Mouse (Mus musculus): Measurements from ENCODE around the gene Tatdn2. TPM values are rescaled to one million over a fixed set of nuclear protein-coding genes. Genes with fewer than 3 reads are reported as not detected.
"Not testable (repeated sequence)": the region's sequence is repeated elsewhere in the genome, so short reads cannot be mapped to it uniquely, and the experiment has no call there.

The Tatdn2 gene
- total and polyA plus RNA-seq, 2 experiments from 2014 or later, result 1.6 to 52.2 TPM

DNA sequence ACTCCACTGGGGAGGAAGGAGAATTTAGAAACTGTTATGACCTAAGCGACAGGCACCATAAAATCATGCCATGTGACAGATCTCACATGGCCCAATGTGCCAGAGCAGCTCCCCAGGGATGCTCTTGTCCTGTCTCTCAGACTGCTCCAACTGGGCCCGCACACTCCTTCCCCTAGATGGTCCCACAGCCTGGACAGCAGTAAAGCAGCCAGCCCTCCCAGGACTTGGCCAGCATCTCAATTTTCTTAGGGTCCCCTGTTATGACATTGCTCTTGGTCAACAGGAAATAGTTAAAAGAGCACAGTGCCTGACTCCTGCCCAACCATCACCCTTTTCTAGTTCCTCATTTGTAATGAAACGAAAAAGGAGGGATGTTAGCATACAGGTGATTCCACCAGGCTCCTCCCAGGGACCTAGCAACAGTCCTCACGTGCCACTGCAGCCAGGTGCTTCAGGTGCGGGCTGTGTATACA lies 4.2 kb upstream of the Tatdn2 start:
- H3K27ac ChIP-seq, result no peak overlapping the region
- ATAC-seq (no peak), DNase-seq (ENCODE audit: low spot score) (no peak)
- no peak overlapping the region for H3K9ac ChIP-seq (replicated peaks; ENCODE audit: low read length)
- H3K9me3 ChIP-seq (ENCODE audit: low read length), result no peaks in the 10 kb centered on the region
- TF ChIP-seq CTCF (IDR thresholded peaks at IDR 0.05; ENCODE audit: low read depth), result no peak
- no peaks in the 10 kb centered on the region for H3K27me3 ChIP-seq (ENCODE audit: insufficient read depth, low read length)
- no peak overlapping the region for H3K4me2 ChIP-seq (ENCODE audit: low read depth, low read length)
- H3K36me3 ChIP-seq (ENCODE audit: insufficient read depth, low read length), result no peaks in the 10 kb centered on the region
- 77% methylated on average over 5 of the region's 5 CpGs for WGBS
- no peaks in the 10 kb centered on the region for H3K4me1 ChIP-seq (ENCODE audit: insufficient read depth, low read length)
- H3K4me3 ChIP-seq (ENCODE audit: low read length), result no peak overlapping the region

DNA sequence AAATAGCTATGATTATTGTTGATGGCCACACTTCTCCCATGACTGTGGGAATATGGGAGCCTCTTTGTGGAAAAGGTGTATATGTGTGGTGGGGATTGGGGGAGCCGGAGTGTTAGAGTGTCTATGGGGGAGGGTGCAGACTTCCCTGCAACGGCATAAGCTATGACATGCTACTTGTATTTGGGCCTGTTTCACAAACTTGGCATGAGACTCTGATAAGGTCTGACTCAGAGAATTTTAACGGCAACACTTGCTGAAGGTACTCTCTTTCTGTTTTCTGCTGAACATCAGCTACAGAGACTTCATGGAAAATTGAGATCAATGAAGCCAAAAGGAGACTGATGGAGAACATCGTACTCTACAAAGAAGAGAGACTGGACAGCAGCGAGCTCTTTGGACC lies 3.5 kb upstream of the Tatdn2 start:
- Histone ChIP-seq H3K27me3 (ENCODE audit: insufficient read depth, low read length) (no peaks in the 10 kb centered on the region), H3K36me3 (ENCODE audit: insufficient read depth, low read length) (no peaks in the 10 kb centered on the region), H3K27ac (no peak overlapping the region), H3K9ac (replicated peaks; ENCODE audit: low read length) (no peak overlapping the region), H3K4me1 (ENCODE audit: insufficient read depth, low read length) (peaks cover 6% of the 10 kb centered on the region), H3K4me3 (ENCODE audit: low read length) (no peak overlapping the region), H3K9me3 (ENCODE audit: low read length) (no peaks in the 10 kb centered on the region), H3K4me2 (ENCODE audit: low read depth, low read length) (no peak overlapping the region)
- TF ChIP-seq CTCF (IDR thresholded peaks at IDR 0.05; ENCODE audit: low read depth), result no peak
- 92% methylated on average over 5 of the region's 5 CpGs for WGBS
- DNase-seq (ENCODE audit: low spot score) (no peak), ATAC-seq (no peak)

DNA sequence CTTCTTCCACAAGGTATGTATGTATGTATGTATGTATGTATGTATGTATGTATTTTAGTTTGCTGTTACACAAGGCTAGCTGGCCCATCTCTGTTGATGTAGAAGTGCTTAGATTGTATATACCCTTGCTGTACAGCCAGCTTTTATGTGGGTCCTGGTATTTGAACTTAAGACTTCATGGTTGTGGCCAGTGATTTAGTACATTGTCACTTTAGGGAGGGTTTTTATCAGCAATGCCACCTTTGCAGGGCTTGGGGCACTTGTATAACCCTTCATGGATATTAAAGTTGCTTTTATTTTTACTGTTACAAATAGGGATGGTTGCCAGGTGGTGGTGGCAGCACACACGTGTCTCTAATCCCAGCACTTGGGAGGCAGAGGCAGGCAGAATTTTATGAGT lies 1.6 kb upstream of the Tatdn2 start:
- no peak for DNase-seq (ENCODE audit: low spot score)
- Histone ChIP-seq H3K9me3 (ENCODE audit: low read length) (no peaks in the 10 kb centered on the region), H3K9ac (replicated peaks; ENCODE audit: low read length) (no peak overlapping the region), H3K4me2 (ENCODE audit: low read depth, low read length) (no peak overlapping the region), H3K27ac (no peak overlapping the region), H3K4me1 (ENCODE audit: insufficient read depth, low read length) (peaks cover 15% of the 10 kb centered on the region), H3K27me3 (ENCODE audit: insufficient read depth, low read length) (no peaks in the 10 kb centered on the region), H3K36me3 (ENCODE audit: insufficient read depth, low read length) (0 out of 2 replicates have a peak, but pooled peaks cover 6% of the 10 kb centered on the region), H3K4me3 (ENCODE audit: low read length) (no peak overlapping the region)
- no peak for ATAC-seq
- TF ChIP-seq CTCF (IDR thresholded peaks at IDR 0.05; ENCODE audit: low read depth), result no peak
- 73% methylated on average over 1 of the region's 1 CpGs for WGBS

DNA sequence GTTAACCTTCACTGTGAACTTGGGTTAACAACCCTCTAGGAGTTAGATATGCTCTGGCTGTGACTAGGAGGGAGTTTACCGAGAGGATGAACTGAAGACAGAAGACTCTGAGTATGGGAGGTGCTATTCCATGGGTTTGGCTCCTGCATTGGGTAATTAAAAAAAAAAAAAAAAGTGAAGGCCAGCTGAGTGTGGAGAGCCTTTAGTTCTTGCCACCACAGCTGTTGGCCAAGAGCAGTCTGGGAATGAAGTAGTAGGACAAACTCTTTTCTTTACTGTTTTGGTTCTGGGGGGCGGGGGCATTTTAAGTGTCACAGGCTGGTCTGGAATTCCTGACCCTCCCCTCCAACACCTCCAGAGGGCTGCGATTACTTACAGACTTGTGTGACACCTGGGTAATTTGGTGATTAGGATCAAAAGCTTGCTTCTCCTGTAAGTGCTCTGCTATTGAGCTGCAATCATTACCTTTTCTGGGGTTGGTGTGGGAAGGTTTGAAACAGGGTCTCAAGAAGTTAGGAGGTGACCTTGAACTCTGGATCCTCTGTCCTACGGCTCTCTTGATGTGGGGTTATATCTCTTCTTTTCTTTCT lies 989 bp upstream of the Tatdn2 start:
- Histone ChIP-seq H3K4me1 (ENCODE audit: insufficient read depth, low read length) (peaks cover 15% of the 10 kb centered on the region), H3K9me3 (ENCODE audit: low read length) (no peaks in the 10 kb centered on the region), H3K4me2 (ENCODE audit: low read depth, low read length) (peak overlapping the region; percentile 99), H3K27ac (peak overlapping the region; percentile 89; the same call in 1 of the 2 replicates), H3K36me3 (ENCODE audit: insufficient read depth, low read length) (peaks cover 11% of the 10 kb centered on the region; the same call in 1 of the 2 replicates), H3K9ac (replicated peaks; ENCODE audit: low read length) (peak overlapping the region; percentile 18; the same call in 1 of the 2 replicates), H3K4me3 (ENCODE audit: low read length) (peak overlapping the region; percentile 85), H3K27me3 (ENCODE audit: insufficient read depth, low read length) (no peaks in the 10 kb centered on the region)
- ATAC-seq (no peak), DNase-seq (ENCODE audit: low spot score) (no peak)
- 89% methylated on average over 4 of the region's 4 CpGs for WGBS
- TF ChIP-seq CTCF (IDR thresholded peaks at IDR 0.05; ENCODE audit: low read depth), result no peak

DNA sequence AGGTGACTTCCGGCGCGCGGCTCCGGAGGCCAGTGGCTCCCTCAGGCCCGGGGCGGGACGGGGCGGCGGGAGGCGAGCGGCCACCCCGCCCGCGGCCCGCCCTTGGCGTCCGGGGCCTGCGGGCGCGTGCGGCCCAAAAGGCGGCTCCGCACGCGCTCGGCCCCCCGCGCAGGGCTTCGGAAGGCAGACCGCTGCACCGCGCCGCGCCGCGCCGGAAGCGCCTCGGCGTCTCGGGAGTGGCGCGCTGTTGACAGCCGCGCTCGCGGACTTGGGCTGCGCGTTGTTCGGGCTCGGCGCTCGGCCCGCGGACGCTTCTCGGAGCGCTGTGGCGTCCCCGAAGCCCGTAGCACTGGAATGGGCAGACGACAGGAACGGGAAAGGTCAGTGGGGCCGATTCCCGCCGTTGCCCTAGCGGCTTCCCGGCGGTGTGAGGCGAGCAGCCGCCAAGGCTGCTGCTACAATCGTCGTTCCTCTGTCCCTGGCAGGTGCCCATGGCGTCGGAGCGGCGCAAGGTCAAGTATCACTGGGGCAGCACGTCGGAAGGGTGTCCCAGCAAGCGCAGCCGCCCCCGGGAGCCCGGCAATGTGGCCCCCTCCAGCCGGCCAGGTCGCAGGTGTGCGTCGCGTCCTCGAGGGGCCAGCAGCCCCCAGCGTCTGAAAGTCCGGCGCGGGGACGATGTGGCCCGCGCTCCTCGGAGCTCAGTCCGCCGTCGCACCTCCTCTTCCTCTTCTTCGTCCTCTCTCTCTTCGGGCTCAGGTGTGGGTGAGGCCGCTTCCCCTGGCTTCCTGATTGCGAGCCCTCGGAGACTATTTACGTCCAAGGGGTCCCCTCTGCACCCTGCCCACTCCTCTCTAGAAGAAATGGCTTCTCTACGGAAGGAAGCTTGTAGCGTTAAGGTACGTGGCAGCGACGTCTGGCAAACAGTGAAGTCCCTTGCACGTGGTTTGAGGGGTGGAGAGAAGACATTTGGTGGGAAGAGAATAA lies 664 bp downstream of the Tatdn2 start:
- H3K9me3 ChIP-seq (ENCODE audit: low read length), result no peaks in the 10 kb centered on the region
- peak overlapping the region; percentile 85 for H3K4me3 ChIP-seq (ENCODE audit: low read length)
- WGBS, result 1% methylated on average over 86 of the region's 113 CpGs
- H3K4me1 ChIP-seq (ENCODE audit: insufficient read depth, low read length), result peaks cover 15% of the 10 kb centered on the region
- peaks cover 27% of the 10 kb centered on the region; the same call in 1 of the 2 replicates for H3K36me3 ChIP-seq (ENCODE audit: insufficient read depth, low read length)
- H3K27me3 ChIP-seq (ENCODE audit: insufficient read depth, low read length), result no peaks in the 10 kb centered on the region
- peak; percentile 67 for DNase-seq (ENCODE audit: low spot score)
- peak; percentile 74 for ATAC-seq
- no peak for TF ChIP-seq CTCF (IDR thresholded peaks at IDR 0.05; ENCODE audit: low read depth)
- H3K9ac ChIP-seq (replicated peaks; ENCODE audit: low read length), result peak overlapping the region; percentile 81
- peak overlapping the region; percentile 99 for H3K4me2 ChIP-seq (ENCODE audit: low read depth, low read length)
- H3K27ac ChIP-seq, result peak overlapping the region; percentile 89

DNA sequence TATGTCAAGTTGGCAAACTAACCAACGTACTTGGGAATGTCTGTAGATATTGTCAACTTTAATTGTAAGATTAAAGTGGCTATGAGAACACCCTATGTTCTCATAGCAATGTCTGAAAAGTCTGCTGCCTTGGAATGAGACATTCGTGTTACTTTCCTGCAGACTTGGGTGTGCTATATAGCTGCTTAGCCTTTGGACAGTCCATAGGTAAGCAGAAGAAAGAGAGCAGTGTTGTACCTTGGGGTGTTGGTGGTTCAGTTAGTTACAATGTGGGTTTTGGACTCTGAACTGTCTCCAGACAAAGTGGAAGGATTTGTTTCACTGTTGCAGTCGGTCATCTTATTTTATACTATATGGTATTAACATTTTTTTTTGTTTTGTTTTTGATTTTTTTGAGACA lies 15.9 kb downstream of the Tatdn2 start:
- H3K9me3 ChIP-seq (ENCODE audit: low read length), result no peaks in the 10 kb centered on the region
- 97% methylated on average over 3 of the region's 3 CpGs for WGBS
- no peak overlapping the region for H3K9ac ChIP-seq (replicated peaks; ENCODE audit: low read length)
- no peak overlapping the region for H3K4me3 ChIP-seq (ENCODE audit: low read length)
- DNase-seq (ENCODE audit: low spot score) (no peak), ATAC-seq (no peak)
- H3K4me1 ChIP-seq (ENCODE audit: insufficient read depth, low read length), result no peaks in the 10 kb centered on the region
- TF ChIP-seq CTCF (IDR thresholded peaks at IDR 0.05; ENCODE audit: low read depth), result no peak
- peaks cover 73% of the 10 kb centered on the region for H3K36me3 ChIP-seq (ENCODE audit: insufficient read depth, low read length)
- no peak overlapping the region for H3K4me2 ChIP-seq (ENCODE audit: low read depth, low read length)
- no peaks in the 10 kb centered on the region for H3K27me3 ChIP-seq (ENCODE audit: insufficient read depth, low read length)
- H3K27ac ChIP-seq, result no peak overlapping the region

DNA sequence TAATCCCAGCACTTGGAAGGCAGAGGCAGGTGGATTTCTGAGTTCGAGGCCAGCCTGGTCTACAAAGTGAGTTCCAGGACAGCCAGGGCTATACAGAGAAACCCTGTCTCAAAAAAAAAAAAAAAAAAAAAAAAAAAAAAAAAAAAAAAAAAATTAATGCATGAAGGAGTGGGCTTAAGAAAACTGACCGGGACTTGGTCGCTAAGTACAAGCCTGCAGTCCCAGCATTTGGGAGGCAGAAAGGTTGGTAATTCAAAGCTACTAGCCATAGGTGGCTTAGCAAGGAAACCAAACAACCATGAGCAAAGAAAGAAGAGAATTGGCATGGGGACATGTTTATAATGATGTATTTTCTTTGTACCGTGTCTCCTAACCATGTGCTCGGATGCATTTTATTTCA lies 16.5 kb downstream of the Tatdn2 start:
- H3K4me3 ChIP-seq (ENCODE audit: low read length); ATAC-seq; DNase-seq (ENCODE audit: low spot score); H3K9ac ChIP-seq (replicated peaks; ENCODE audit: low read length); H3K9me3 ChIP-seq (ENCODE audit: low read length); H3K27ac ChIP-seq; H3K4me2 ChIP-seq (ENCODE audit: low read depth, low read length); H3K27me3 ChIP-seq (ENCODE audit: insufficient read depth, low read length); H3K4me1 ChIP-seq (ENCODE audit: insufficient read depth, low read length): not testable (repeated sequence)
- peaks cover 68% of the 10 kb centered on the region for H3K36me3 ChIP-seq (ENCODE audit: insufficient read depth, low read length)
- 96% methylated on average over 5 of the region's 5 CpGs for WGBS
